Mouse (Mus musculus): ENCODE data around the gene Olfr813. TPM values are rescaled to one million over a fixed set of nuclear protein-coding genes. Genes with fewer than 3 reads are reported as not detected.
"Not testable (repeated sequence)": the region's sequence is repeated elsewhere in the genome, so short reads cannot be mapped to it uniquely, and the experiment has no call there.

Olfr813 gene
- polyA plus RNA-seq (2014; fragmentation: Nextera tagmentation; extraction: Ambion mirVana): not detected in 2 replicates

GRCm38 (mm10) chr10:129855067-129855466 lies at the start of gene Olfr813:
TSS of gene Olfr813 (plus strand) at chr10:129855367.
- DNase-seq (ENCODE audit: low spot score) (no peak), ATAC-seq (replicated peaks; ENCODE audit: insufficient number of reproducible peaks, low FRiP score, low TSS enrichment, low read depth) (no peak)
- Histone ChIP-seq H3K4me1 (ENCODE audit: control insufficient read depth, insufficient read depth, low read length) (no peaks in the 10 kb centered on the region), H3K4me2 (ENCODE audit: low read depth, low read length) (no peak within 1 kb of the TSS), H3K36me3 (replicated peaks; ENCODE audit: control insufficient read depth, insufficient read depth, low read depth, low read length) (no peaks in the 10 kb centered on the region), H3K4me3 (ENCODE audit: low read depth, low read length) (no peak within 1 kb of the TSS), H3K9me3 (replicated peaks; ENCODE audit: control insufficient read depth, low read length) (no peaks in the 10 kb centered on the region), H3K27ac (replicated peaks; ENCODE audit: low read depth, low read length) (no peak within 1 kb of the TSS), H3K9ac (replicated peaks; ENCODE audit: low read length) (no peak within 1 kb of the TSS), H3K27me3 (ENCODE audit: control insufficient read depth, insufficient read depth, low read length) (no peaks in the 10 kb centered on the region)

- H3K27me3 ChIP-seq (ENCODE audit: control insufficient read depth, insufficient read depth, low read length): no peaks in the 10 kb centered on the region
- H3K36me3 ChIP-seq (replicated peaks; ENCODE audit: control insufficient read depth, insufficient read depth, low read depth, low read length): no peaks in the 10 kb centered on the region
- no peak within 1 kb of the TSS for H3K9ac ChIP-seq (replicated peaks; ENCODE audit: low read length)
- no peaks in the 10 kb centered on the region for H3K4me1 ChIP-seq (ENCODE audit: control insufficient read depth, insufficient read depth, low read length)
- DNase-seq (ENCODE audit: low spot score): no peak
- H3K9me3 ChIP-seq (replicated peaks; ENCODE audit: control insufficient read depth, low read length): no peaks in the 10 kb centered on the region
- no peak within 1 kb of the TSS for H3K27ac ChIP-seq (replicated peaks; ENCODE audit: low read depth, low read length)
- no peak within 1 kb of the TSS for H3K4me3 ChIP-seq (ENCODE audit: low read depth, low read length)
- no peak for ATAC-seq (replicated peaks; ENCODE audit: insufficient number of reproducible peaks, low FRiP score, low TSS enrichment, low read depth)
- 72% methylated on average over 1 of the region's 1 CpGs for WGBS
- H3K4me2 ChIP-seq (ENCODE audit: low read depth, low read length): no peak within 1 kb of the TSS
These were observed 9.2 kb upstream of the Olfr813 start, which contains the start of gene Olfr812 for GRCm38 (mm10) chr10:129845994-129846393. TSS of gene Olfr812 (minus strand) at chr10:129846094.

- H3K4me1 ChIP-seq (ENCODE audit: control insufficient read depth, insufficient read depth, low read length): no peaks in the 10 kb centered on the region
- no peaks in the 10 kb centered on the region for H3K36me3 ChIP-seq (replicated peaks; ENCODE audit: control insufficient read depth, insufficient read depth, low read depth, low read length)
- no peak overlapping the region for H3K9ac ChIP-seq (replicated peaks; ENCODE audit: low read length)
- H3K4me3 ChIP-seq (ENCODE audit: low read depth, low read length): no peak overlapping the region
- H3K27me3 ChIP-seq (ENCODE audit: control insufficient read depth, insufficient read depth, low read length): no peaks in the 10 kb centered on the region
- H3K9me3 ChIP-seq (replicated peaks; ENCODE audit: control insufficient read depth, low read length): no peaks in the 10 kb centered on the region
- no peak overlapping the region for H3K27ac ChIP-seq (replicated peaks; ENCODE audit: low read depth, low read length)
- ATAC-seq (replicated peaks; ENCODE audit: insufficient number of reproducible peaks, low FRiP score, low TSS enrichment, low read depth) (no peak), DNase-seq (ENCODE audit: low spot score) (no peak)
- 69% methylated on average over 1 of the region's 1 CpGs for WGBS
- no peak overlapping the region for H3K4me2 ChIP-seq (ENCODE audit: low read depth, low read length)
These were observed 7.8 kb upstream of the Olfr813 start for GRCm38 (mm10) chr10:129847343-129847742.

- not testable (repeated sequence) for ATAC-seq (replicated peaks; ENCODE audit: insufficient number of reproducible peaks, low FRiP score, low TSS enrichment, low read depth); H3K9me3 ChIP-seq (replicated peaks; ENCODE audit: control insufficient read depth, low read length); H3K36me3 ChIP-seq (replicated peaks; ENCODE audit: control insufficient read depth, insufficient read depth, low read depth, low read length); DNase-seq (ENCODE audit: low spot score); H3K27me3 ChIP-seq (ENCODE audit: control insufficient read depth, insufficient read depth, low read length); H3K9ac ChIP-seq (replicated peaks; ENCODE audit: low read length); H3K27ac ChIP-seq (replicated peaks; ENCODE audit: low read depth, low read length); H3K4me1 ChIP-seq (ENCODE audit: control insufficient read depth, insufficient read depth, low read length); H3K4me3 ChIP-seq (ENCODE audit: low read depth, low read length); H3K4me2 ChIP-seq (ENCODE audit: low read depth, low read length)
- no CpG with 5 or more reads among the region's 1 CpGs for WGBS
These were observed 24.6 kb downstream of the Olfr813 start, which contains the start of gene Olfr814 for GRCm38 (mm10) chr10:129879751-129880150. TSS of gene Olfr814 (minus strand) at chr10:129879851.

GRCm38 (mm10) chr10:129885496-129885895 lies 30.3 kb downstream of the Olfr813 start:
- not testable (repeated sequence) for H3K9me3 ChIP-seq (replicated peaks; ENCODE audit: control insufficient read depth, low read length); ATAC-seq (replicated peaks; ENCODE audit: insufficient number of reproducible peaks, low FRiP score, low TSS enrichment, low read depth); H3K4me1 ChIP-seq (ENCODE audit: control insufficient read depth, insufficient read depth, low read length); H3K27me3 ChIP-seq (ENCODE audit: control insufficient read depth, insufficient read depth, low read length); H3K36me3 ChIP-seq (replicated peaks; ENCODE audit: control insufficient read depth, insufficient read depth, low read depth, low read length); H3K4me3 ChIP-seq (ENCODE audit: low read depth, low read length); DNase-seq (ENCODE audit: low spot score); H3K4me2 ChIP-seq (ENCODE audit: low read depth, low read length); H3K27ac ChIP-seq (replicated peaks; ENCODE audit: low read depth, low read length); H3K9ac ChIP-seq (replicated peaks; ENCODE audit: low read length)
- 88% methylated on average over 6 of the region's 6 CpGs for WGBS

- no peak overlapping the region for H3K4me3 ChIP-seq (ENCODE audit: low read depth, low read length)
- DNase-seq (ENCODE audit: low spot score) (no peak), ATAC-seq (replicated peaks; ENCODE audit: insufficient number of reproducible peaks, low FRiP score, low TSS enrichment, low read depth) (no peak)
- H3K36me3 ChIP-seq (replicated peaks; ENCODE audit: control insufficient read depth, insufficient read depth, low read depth, low read length): no peaks in the 10 kb centered on the region
- no peaks in the 10 kb centered on the region for H3K9me3 ChIP-seq (replicated peaks; ENCODE audit: control insufficient read depth, low read length)
- H3K4me2 ChIP-seq (ENCODE audit: low read depth, low read length): no peak overlapping the region
- no peak overlapping the region for H3K9ac ChIP-seq (replicated peaks; ENCODE audit: low read length)
- WGBS: 91% methylated on average over 7 of the region's 7 CpGs
- H3K27me3 ChIP-seq (ENCODE audit: control insufficient read depth, insufficient read depth, low read length): no peaks in the 10 kb centered on the region
- no peaks in the 10 kb centered on the region for H3K4me1 ChIP-seq (ENCODE audit: control insufficient read depth, insufficient read depth, low read length)
- no peak overlapping the region for H3K27ac ChIP-seq (replicated peaks; ENCODE audit: low read depth, low read length)
These were observed 30.8 kb downstream of the Olfr813 start for GRCm38 (mm10) chr10:129885934-129886333.

GRCm38 (mm10) chr10:129905767-129906166 lies 50.6 kb downstream of the Olfr813 start, which contains the start of gene Olfr815:
TSS of gene Olfr815 (minus strand) at chr10:129905867.
- not testable (repeated sequence) for H3K36me3 ChIP-seq (replicated peaks; ENCODE audit: control insufficient read depth, insufficient read depth, low read depth, low read length); DNase-seq (ENCODE audit: low spot score); H3K9me3 ChIP-seq (replicated peaks; ENCODE audit: control insufficient read depth, low read length); H3K4me2 ChIP-seq (ENCODE audit: low read depth, low read length); ATAC-seq (replicated peaks; ENCODE audit: insufficient number of reproducible peaks, low FRiP score, low TSS enrichment, low read depth); H3K4me3 ChIP-seq (ENCODE audit: low read depth, low read length); H3K4me1 ChIP-seq (ENCODE audit: control insufficient read depth, insufficient read depth, low read length); H3K27me3 ChIP-seq (ENCODE audit: control insufficient read depth, insufficient read depth, low read length); H3K27ac ChIP-seq (replicated peaks; ENCODE audit: low read depth, low read length); H3K9ac ChIP-seq (replicated peaks; ENCODE audit: low read length)
- WGBS: 60% methylated on average over 1 of the region's 1 CpGs

Measured in embryonic facial prominence, embryonic 11.5 days (tissue).